Mouse (Mus musculus): Measurements from ENCODE around the gene Pja2. TPM values are rescaled to one million over a fixed set of nuclear protein-coding genes. Genes with fewer than 3 reads are reported as not detected.
"Not testable (repeated sequence)": the region's sequence is repeated elsewhere in the genome, so short reads cannot be mapped to it uniquely, and the experiment has no call there.

Gene Pja2
- polyA plus RNA-seq, 1 experiment from 2014 or later: 38.4 TPM

- not testable (repeated sequence) for H3K4me1 ChIP-seq (replicated peaks; ENCODE audit: control insufficient read depth, insufficient read depth, low read length); H3K4me2 ChIP-seq; H3K4me3 ChIP-seq (ENCODE audit: low read depth, low read length); H3K36me3 ChIP-seq (ENCODE audit: control insufficient read depth, insufficient read depth, low read length); DNase-seq (ENCODE audit: low spot score); ATAC-seq (replicated peaks; ENCODE audit: low FRiP score); H3K27me3 ChIP-seq (replicated peaks; ENCODE audit: control insufficient read depth, insufficient read depth, low read length); H3K9ac ChIP-seq (ENCODE audit: low read depth, low read length); H3K9me3 ChIP-seq (ENCODE audit: control insufficient read depth, low read length); H3K27ac ChIP-seq (ENCODE audit: low read depth, low read length)
- 84% methylated on average over 4 of the region's 4 CpGs for WGBS
Observed at GRCm38 (mm10) chr17:64231637-64232036, 100.1 kb downstream of the Pja2 start.

DNA sequence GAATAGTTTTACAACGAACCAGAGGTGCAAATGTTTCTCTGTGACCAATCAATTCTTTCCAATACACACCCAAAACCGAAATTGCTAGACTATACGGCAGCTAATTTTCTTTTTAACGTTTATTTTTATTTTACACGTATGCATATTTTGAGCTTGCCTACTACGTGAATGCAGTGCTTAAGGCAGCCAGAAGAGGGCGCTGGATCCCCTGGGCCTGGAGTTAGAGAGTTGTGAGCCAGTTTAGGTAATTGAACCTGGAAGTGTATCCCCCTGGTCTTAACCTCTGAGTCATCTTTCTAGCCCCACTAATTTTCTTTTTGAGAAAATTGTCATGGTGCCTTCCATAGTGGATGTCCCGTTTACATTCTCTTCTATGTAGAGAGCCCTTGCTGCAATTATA is 100.5 kb downstream of the Pja2 start:
- Histone ChIP-seq H3K9me3 (ENCODE audit: control insufficient read depth, low read length) (no peaks in the 10 kb centered on the region), H3K9ac (ENCODE audit: low read depth, low read length) (no peak overlapping the region), H3K4me3 (ENCODE audit: low read depth, low read length) (no peak overlapping the region), H3K27me3 (replicated peaks; ENCODE audit: control insufficient read depth, insufficient read depth, low read length) (no peaks in the 10 kb centered on the region), H3K4me1 (replicated peaks; ENCODE audit: control insufficient read depth, insufficient read depth, low read length) (no peaks in the 10 kb centered on the region), H3K4me2 (no peak overlapping the region), H3K27ac (ENCODE audit: low read depth, low read length) (no peak overlapping the region), H3K36me3 (ENCODE audit: control insufficient read depth, insufficient read depth, low read length) (no peaks in the 10 kb centered on the region)
- no peak for ATAC-seq (replicated peaks; ENCODE audit: low FRiP score)
- WGBS: 70% methylated on average over 8 of the region's 8 CpGs
- no peak for DNase-seq (ENCODE audit: low spot score)

Small RNAs within 50 kb of the gene (microRNA-seq; reads per million reads assigned to microRNA genes)
- not detected for gene Gm24194 (ENCODE audit: borderline number of aligned reads)
